Mouse (Mus musculus): ENCODE data around the gene Glt1d1. TPM values are rescaled to one million over a fixed set of nuclear protein-coding genes. Genes with fewer than 3 reads are reported as not detected.

Gene Glt1d1
- 0.80 and 1.4 TPM in 2 replicates for polyA plus RNA-seq (2016; fragmentation: Nextera tagmentation; extraction: Ambion mirVana)

DNA sequence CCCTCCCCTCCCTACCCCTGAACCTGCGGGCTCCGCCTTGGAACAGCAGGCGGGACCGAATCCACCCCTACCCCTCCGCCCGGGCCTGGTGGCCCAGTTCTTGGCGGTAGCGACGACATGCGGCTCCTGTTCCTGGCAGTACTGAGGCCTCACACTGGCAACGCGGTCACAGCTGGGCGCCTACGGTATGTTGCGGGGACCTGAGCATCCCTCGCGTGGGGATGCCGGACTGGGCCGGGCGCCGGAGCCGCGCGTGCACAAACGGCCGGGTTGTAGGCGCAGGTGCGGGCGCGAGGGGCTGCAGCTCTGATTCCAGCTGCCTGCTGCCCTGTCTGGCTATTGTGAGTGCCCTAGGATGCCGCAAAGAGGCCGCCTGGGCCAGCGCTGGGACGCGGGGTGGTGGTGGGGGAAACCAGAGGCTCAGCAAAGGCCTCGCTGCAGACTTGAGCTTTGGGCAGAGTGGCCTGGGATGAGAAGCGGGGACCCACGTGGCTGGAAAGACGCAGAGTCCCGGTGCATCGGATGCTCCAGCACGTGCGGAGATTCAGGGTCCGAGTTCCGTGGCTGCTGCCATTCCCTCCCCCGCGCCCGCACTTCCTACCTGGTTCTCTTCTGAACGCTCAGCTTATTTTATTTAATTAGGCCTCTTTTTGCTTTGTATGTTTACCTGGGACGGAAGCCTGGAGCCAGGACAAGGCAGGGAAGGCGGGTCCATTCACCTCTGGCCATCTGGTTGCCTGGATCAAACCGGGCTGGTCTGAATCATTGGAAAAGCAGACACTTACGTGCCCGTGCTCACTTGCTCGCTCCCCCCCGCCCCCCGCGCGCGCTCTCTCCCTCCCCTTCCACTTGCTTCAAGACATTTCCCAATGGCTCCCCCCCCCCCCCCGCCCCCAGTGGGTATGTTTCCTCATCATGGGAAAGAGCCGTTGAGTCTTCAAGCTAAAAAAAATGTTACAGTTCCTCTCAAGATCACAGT is at the start of gene Glt1d1, which contains the start of gene Slc15a4:
Gene Glt1d1 (plus strand): TSS at position 96 of the 979 bp plus-strand sequence.
Gene Slc15a4 (minus strand): TSS at position 731 of the 979 bp plus-strand sequence.
- Histone ChIP-seq H3K36me3 (no peaks in the 10 kb centered on the region), H3K9ac (replicated peaks) (peak within 1 kb of the TSS; percentile 83), H3K4me2 (replicated peaks) (peak within 1 kb of the TSS; percentile 97), H3K9me3 (no peaks in the 10 kb centered on the region), H3K27ac (replicated peaks) (peak within 1 kb of the TSS; percentile 42), H3K4me1 (peaks cover 15% of the 10 kb centered on the region), H3K27me3 (peaks cover 21% of the 10 kb centered on the region; the same call in 1 of the 2 replicates), H3K4me3 (peak within 1 kb of the TSS; percentile 64)
- ATAC-seq (ENCODE audit: low FRiP score, low read depth): peak; percentile 87
- under 1% methylated on average over 60 of the region's 62 CpGs for WGBS

DNA sequence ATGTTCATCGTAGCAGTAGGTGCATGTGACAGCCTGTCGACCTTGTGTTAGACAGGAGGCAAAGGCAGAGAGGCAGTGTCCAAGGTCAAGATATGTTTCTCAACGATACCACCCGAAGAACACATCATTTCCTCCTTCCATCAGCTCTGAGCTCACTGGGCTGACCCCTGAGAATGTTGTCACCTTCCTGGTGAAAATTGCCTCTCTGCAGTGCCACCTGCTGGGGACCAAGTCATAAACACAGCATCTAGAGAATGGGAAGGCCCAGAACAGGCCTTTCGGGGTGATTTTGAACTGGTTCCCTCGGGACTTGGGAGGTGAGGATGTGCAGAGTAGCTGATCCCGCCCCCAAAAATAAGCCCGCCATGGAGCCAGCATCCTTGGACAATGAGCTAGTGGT is 48.4 kb upstream of the Glt1d1 start:
- no peak for ATAC-seq (ENCODE audit: low FRiP score, low read depth)
- WGBS: 90% methylated on average over 8 of the region's 8 CpGs

DNA sequence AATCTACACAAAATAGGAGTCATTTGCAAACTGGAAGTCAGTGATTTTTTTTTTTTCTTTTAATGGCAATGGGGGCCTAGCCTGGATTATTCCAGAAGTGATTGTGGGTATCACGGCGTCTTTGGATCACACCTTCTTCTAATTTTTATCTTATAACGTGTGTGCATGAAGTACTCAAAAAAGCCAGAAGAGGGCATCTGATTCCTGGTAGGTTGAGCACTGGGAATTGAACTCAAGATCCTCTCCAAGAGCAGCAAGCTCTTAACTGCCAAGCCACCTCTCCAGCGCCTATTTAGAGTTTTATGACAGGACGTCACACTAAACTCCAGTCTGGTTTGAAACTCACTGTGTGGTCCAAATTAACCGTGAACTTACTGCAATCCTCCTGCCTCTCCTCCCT is 44.2 kb upstream of the Glt1d1 start:
- no peak overlapping the region for H3K4me2 ChIP-seq (replicated peaks)
- no peak for ATAC-seq (ENCODE audit: low FRiP score, low read depth)
- no peaks in the 10 kb centered on the region for H3K4me1 ChIP-seq
- 76% methylated on average over 6 of the region's 6 CpGs for WGBS
- no peaks in the 10 kb centered on the region for H3K27me3 ChIP-seq
- H3K36me3 ChIP-seq: peaks cover 19% of the 10 kb centered on the region; the same call in 1 of the 2 replicates
- no peak overlapping the region for H3K4me3 ChIP-seq
- no peak overlapping the region for H3K27ac ChIP-seq (replicated peaks)
- H3K9ac ChIP-seq (replicated peaks): no peak overlapping the region
- H3K9me3 ChIP-seq: no peaks in the 10 kb centered on the region

More for the DNA sequence above, 48.4 kb upstream of the Glt1d1 start:
- Histone ChIP-seq H3K9me3 (no peaks in the 10 kb centered on the region), H3K27me3 (no peaks in the 10 kb centered on the region), H3K4me1 (no peaks in the 10 kb centered on the region), H3K4me3 (no peak overlapping the region), H3K36me3 (no peaks in the 10 kb centered on the region), H3K9ac (replicated peaks) (no peak overlapping the region), H3K4me2 (replicated peaks) (no peak overlapping the region), H3K27ac (replicated peaks) (no peak overlapping the region)

DNA sequence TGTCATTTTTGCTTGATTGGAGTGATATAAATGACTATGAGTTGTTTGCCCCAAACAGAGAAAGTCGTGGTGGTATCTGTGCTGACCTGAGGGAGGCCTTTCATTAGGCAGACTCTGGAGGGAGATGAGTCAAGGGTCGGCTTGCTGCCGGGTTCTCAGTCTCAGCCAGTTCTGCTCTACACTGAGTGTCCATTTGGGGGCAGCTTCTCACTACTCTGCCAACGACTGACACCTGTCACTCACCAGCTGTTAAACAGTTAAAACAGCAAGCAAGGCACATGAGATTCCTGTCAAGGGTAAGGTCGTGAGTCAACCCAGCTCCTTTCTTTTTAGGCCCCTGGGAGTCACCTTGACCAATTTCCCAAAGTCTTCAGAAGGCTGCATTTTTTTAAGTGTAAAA is 39.7 kb upstream of the Glt1d1 start:
- H3K9ac ChIP-seq (replicated peaks): no peak overlapping the region
- WGBS: 73% methylated on average over 5 of the region's 5 CpGs
- no peaks in the 10 kb centered on the region for H3K4me1 ChIP-seq
- H3K27me3 ChIP-seq: no peaks in the 10 kb centered on the region
- peaks cover 63% of the 10 kb centered on the region for H3K36me3 ChIP-seq
- H3K9me3 ChIP-seq: no peaks in the 10 kb centered on the region
- H3K4me3 ChIP-seq: no peak overlapping the region
- H3K27ac ChIP-seq (replicated peaks): no peak overlapping the region
- no peak for ATAC-seq (ENCODE audit: low FRiP score, low read depth)
- no peak overlapping the region for H3K4me2 ChIP-seq (replicated peaks)

DNA sequence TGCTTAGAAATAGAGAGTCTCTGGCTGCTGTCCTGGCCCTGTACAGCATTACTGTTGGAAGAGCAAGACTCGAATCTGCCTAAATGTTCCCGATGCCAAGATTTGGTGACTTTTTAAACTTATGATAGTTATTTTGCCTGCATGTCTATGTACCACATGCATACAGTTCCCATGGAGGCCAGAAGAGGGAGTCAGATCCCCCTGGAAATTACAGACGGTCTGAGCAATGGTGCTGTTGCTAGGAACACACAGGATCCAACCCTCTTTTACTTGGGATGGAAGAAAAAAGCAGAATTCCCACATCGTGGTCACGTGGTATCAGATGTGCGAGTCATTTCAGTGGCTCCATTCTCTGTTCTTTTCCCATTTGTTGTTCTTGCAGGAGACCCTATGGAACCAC is 39.2 kb upstream of the Glt1d1 start:
- Histone ChIP-seq H3K27me3 (no peaks in the 10 kb centered on the region), H3K4me2 (replicated peaks) (no peak overlapping the region), H3K36me3 (peaks cover 67% of the 10 kb centered on the region), H3K4me3 (no peak overlapping the region), H3K27ac (replicated peaks) (no peak overlapping the region), H3K4me1 (no peaks in the 10 kb centered on the region), H3K9me3 (no peaks in the 10 kb centered on the region), H3K9ac (replicated peaks) (no peak overlapping the region)
- WGBS: 81% methylated on average over 6 of the region's 6 CpGs
- no peak for ATAC-seq (ENCODE audit: low FRiP score, low read depth)

DNA sequence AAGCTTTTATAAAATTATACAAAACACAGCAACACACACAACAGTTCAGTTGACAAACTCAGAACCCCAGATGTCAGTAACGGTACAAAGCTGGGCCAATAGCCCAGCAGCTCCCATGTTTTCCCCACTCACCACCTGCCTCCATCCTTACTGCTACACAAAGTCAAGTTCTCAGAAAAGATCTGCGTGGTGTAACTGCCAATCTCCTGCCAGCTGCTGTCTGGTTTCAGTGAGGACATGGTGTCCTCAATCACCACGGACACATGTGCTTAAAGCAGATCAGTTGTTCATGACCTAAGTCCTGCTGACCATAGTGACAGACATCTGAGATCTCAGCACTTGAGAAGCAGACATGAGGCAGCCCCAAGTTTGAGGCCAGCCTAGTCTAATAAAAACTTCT is 36.4 kb upstream of the Glt1d1 start:
- ATAC-seq (ENCODE audit: low FRiP score, low read depth): no peak
- Histone ChIP-seq H3K27ac (replicated peaks) (no peak overlapping the region), H3K27me3 (no peaks in the 10 kb centered on the region), H3K4me3 (no peak overlapping the region), H3K9me3 (no peaks in the 10 kb centered on the region), H3K4me2 (replicated peaks) (no peak overlapping the region), H3K4me1 (no peaks in the 10 kb centered on the region), H3K9ac (replicated peaks) (no peak overlapping the region), H3K36me3 (peaks cover 92% of the 10 kb centered on the region)
- WGBS: 91% methylated on average over 3 of the region's 3 CpGs

DNA sequence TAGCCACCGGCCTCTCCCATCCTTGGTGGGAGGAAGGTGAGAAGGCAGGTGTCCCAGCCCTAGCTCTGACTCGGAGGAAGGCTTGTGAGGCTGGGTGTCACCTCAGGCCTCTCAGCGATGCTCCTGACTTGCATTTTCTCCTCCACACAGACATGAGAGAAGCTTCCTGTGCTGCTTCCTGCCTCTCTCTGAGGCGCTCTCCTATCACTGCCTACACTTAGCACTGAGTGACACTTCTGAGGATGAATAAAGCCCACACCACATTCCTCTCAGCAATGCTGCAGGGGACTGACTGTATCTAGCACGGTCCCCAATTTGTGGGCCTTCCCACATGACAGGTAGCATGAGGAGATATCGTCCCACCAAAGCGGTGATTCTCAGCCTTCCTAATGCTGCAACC is 35.2 kb upstream of the Glt1d1 start:
- Histone ChIP-seq H3K36me3 (peaks cover 93% of the 10 kb centered on the region), H3K4me1 (no peaks in the 10 kb centered on the region), H3K27ac (replicated peaks) (no peak overlapping the region), H3K4me3 (no peak overlapping the region), H3K9ac (replicated peaks) (no peak overlapping the region), H3K9me3 (no peaks in the 10 kb centered on the region), H3K27me3 (no peaks in the 10 kb centered on the region), H3K4me2 (replicated peaks) (no peak overlapping the region)
- no peak for ATAC-seq (ENCODE audit: low FRiP score, low read depth)
- WGBS: 94% methylated on average over 7 of the region's 7 CpGs

DNA sequence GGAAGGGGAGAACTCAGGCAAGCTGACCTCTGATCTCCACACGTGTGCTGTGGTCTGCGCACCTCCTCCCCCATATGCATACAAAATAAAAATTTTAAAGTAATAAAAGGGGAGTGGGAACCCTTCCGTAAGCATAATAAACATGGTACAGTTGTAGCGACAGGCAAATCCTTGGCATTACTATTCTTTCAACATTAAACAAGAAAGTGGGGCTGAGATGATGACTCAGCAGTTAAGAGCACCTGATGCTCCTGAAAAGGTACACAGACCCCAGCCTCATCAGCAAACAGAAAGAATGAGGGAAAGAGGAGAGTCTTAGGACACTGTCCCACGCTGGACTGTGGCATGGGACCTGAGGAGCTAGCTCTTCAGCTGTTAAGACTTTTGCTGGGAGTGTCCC is 29.1 kb upstream of the Glt1d1 start:
- no peaks in the 10 kb centered on the region for H3K9me3 ChIP-seq
- H3K27me3 ChIP-seq: no peaks in the 10 kb centered on the region
- no peak for ATAC-seq (ENCODE audit: low FRiP score, low read depth)
- no peaks in the 10 kb centered on the region for H3K4me1 ChIP-seq
- H3K36me3 ChIP-seq: peaks cover 93% of the 10 kb centered on the region
- no peak overlapping the region for H3K4me3 ChIP-seq
- H3K9ac ChIP-seq (replicated peaks): no peak overlapping the region
- no peak overlapping the region for H3K27ac ChIP-seq (replicated peaks)
- WGBS: 96% methylated on average over 5 of the region's 5 CpGs
- no peak overlapping the region for H3K4me2 ChIP-seq (replicated peaks)

DNA sequence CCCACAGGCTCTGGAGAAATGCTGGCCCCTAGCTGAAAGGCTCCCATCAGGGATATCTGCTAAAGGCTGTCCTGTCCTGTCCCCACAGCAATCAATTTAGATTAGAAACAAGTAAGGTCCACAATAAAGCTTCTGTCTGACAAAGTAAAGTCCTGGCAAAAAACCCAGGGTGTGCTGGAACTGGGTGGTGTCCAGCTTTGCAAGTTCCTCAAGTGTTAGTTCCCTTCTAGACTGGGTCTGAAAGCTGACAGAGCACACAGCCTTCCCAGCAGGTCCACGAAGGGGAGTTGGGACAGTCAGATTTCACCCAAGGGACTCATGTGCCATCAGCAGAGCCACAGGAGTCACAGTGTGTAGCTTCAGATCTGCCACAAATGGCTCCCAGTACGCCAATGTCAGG is 24.6 kb upstream of the Glt1d1 start:
- peaks cover 59% of the 10 kb centered on the region for H3K36me3 ChIP-seq

DNA sequence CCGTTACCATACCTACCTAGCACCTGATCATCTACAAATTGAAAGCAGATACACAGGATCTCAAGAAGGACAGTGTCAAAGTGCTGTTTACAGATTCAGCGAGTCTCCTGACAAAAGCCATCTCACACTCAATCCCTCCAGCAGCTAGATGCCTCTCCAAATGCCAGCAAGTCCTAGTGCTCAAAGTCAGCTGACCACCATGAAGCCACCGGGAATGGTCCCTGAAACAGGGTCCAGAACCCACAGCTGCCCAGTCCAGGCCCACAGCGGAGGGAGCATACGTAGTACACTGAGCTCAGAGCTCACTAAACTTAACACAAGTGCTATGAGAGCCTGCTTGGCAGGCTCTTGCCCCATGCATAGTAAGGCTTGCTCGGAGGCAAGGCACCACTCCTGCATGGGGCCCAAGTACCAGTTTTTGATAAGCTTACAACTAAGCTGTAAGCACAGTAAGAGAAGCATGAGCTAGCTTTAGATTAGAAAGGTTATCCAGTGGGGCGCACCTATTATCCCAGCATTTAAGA is 22.8 kb upstream of the Glt1d1 start:
- ATAC-seq (ENCODE audit: low FRiP score, low read depth): no peak
- H3K9ac ChIP-seq (replicated peaks): no peak overlapping the region
- no peak overlapping the region for H3K4me3 ChIP-seq
- peaks cover 41% of the 10 kb centered on the region for H3K36me3 ChIP-seq
- H3K27ac ChIP-seq (replicated peaks): no peak overlapping the region
- H3K9me3 ChIP-seq: no peaks in the 10 kb centered on the region
- H3K4me1 ChIP-seq: peaks cover 4% of the 10 kb centered on the region; the same call in 1 of the 2 replicates
- 87% methylated on average over 7 of the region's 7 CpGs for whole genome bisulfite sequencing
- H3K4me2 ChIP-seq (replicated peaks): no peak overlapping the region
- no peaks in the 10 kb centered on the region for H3K27me3 ChIP-seq

More for the DNA sequence above, 24.6 kb upstream of the Glt1d1 start:
- Histone ChIP-seq H3K4me3 (no peak overlapping the region), H3K27me3 (no peaks in the 10 kb centered on the region), H3K9me3 (no peaks in the 10 kb centered on the region), H3K4me1 (peaks cover 4% of the 10 kb centered on the region; the same call in 1 of the 2 replicates), H3K4me2 (replicated peaks) (no peak overlapping the region), H3K27ac (replicated peaks) (no peak overlapping the region), H3K9ac (replicated peaks) (no peak overlapping the region)
- WGBS: 82% methylated on average over 2 of the region's 2 CpGs
- no peak for ATAC-seq (ENCODE audit: low FRiP score, low read depth)

DNA sequence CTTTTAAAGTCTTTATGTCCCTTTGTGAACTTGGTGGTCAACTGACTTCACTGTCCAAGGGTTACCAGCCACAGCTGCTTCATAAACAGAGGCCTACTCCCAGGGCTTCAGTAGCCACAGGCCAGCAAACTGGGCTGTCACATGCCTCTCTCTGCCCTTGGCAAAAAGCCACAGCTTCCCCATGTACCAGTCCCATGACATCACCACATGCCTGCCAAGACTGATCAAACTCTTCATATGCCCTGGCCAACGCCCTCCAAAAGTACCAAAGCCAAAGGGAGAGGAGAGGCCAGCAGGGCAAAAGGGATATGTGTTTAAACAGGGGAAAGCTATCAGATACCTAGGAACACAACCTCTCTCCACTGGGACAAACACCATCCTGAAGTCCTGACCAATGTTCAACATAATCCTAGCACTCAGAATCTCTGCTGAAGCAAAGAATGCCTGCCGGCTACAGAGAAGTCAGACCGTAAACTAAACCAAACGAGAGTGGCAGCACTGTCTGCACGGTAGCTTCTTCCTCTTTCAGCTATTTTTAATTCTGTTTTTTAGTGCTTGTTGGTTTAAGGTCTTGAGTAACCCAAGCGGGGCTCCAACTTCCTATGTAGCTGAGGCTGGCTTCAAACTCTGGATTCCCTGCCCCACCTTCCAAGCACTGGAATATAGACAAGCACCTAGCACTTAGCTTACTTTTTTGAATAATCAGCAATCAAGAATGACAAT is 21.1 kb upstream of the Glt1d1 start:
- Histone ChIP-seq H3K4me3 (no peak overlapping the region), H3K27ac (replicated peaks) (no peak overlapping the region), H3K4me2 (replicated peaks) (no peak overlapping the region), H3K27me3 (no peaks in the 10 kb centered on the region), H3K9ac (replicated peaks) (no peak overlapping the region), H3K4me1 (peaks cover 18% of the 10 kb centered on the region), H3K9me3 (no peaks in the 10 kb centered on the region), H3K36me3 (peaks cover 28% of the 10 kb centered on the region)
- 87% methylated on average over 6 of the region's 6 CpGs for WGBS
- ATAC-seq (ENCODE audit: low FRiP score, low read depth): no peak

DNA sequence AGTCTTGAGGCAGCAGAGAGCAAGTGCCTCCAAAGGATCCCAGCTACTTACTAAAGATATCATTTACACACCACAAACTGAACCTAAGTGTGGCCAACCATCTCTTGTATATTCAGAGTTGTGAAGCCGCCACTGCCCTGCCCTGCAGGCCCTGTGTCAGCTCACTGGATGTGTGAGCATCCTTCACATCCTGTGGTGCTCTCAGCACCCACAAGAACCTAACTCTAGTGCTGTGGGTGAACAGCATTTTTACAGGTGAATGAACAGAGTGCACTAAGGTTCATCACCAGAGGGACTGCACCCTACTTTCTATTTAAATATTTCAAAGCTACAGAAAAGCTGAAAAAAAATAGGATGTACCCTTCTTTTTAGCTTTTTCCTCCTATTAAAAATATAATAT is 20.2 kb upstream of the Glt1d1 start:
- ATAC-seq (ENCODE audit: low FRiP score, low read depth): no peak
- Histone ChIP-seq H3K36me3 (peaks cover 20% of the 10 kb centered on the region), H3K4me1 (peaks cover 22% of the 10 kb centered on the region), H3K4me2 (replicated peaks) (no peak overlapping the region), H3K9me3 (no peaks in the 10 kb centered on the region), H3K4me3 (no peak overlapping the region), H3K9ac (replicated peaks) (no peak overlapping the region), H3K27me3 (no peaks in the 10 kb centered on the region), H3K27ac (replicated peaks) (no peak overlapping the region)
- WGBS: 85% methylated on average over 1 of the region's 1 CpGs
